Mouse (Mus musculus) cortical plate, adult 2 months (tissue): Measurements from ENCODE around the gene Cdc34b.

Experiments
- CTCF ChIP-seq: fragments of 200-500 bp; IDR thresholded peaks from 2 replicates; pipeline ENCODE4 v1.5.1; 2011; ENCODE audit warnings: mild to moderate bottlenecking, control low read depth, low read length; ENCODE audit not compliant: insufficient read depth; ENCODE audit errors: extremely low read depth
- POLR2A ChIP-seq: fragments of 200-500 bp; IDR thresholded peaks from 2 replicates; pipeline ENCODE4 v1.6.1; 2011; ENCODE audit warnings: mild to moderate bottlenecking, low read length, control low read depth; ENCODE audit not compliant: insufficient read depth; ENCODE audit errors: extremely low read depth

GRCm38 (mm10) chr11:94728545-94728944 lies 13.0 kb upstream of the Cdc34b start:
- TF ChIP-seq POLR2A = no peak
- no peak for TF ChIP-seq CTCF
